Mouse (Mus musculus): Measurements from ENCODE around the gene Maneal.

The Maneal gene
- long read RNA-seq, experiment 1: 0 reads
- long read RNA-seq, experiment 2: 0 reads

GRCm38 (mm10) chr4:124861283-124862188 is at the start of gene Maneal:
Gene Maneal (minus strand): TSS chr4:124862171.
- intact Hi-C loops (cut with DNase I): no loop called here

DNA sequence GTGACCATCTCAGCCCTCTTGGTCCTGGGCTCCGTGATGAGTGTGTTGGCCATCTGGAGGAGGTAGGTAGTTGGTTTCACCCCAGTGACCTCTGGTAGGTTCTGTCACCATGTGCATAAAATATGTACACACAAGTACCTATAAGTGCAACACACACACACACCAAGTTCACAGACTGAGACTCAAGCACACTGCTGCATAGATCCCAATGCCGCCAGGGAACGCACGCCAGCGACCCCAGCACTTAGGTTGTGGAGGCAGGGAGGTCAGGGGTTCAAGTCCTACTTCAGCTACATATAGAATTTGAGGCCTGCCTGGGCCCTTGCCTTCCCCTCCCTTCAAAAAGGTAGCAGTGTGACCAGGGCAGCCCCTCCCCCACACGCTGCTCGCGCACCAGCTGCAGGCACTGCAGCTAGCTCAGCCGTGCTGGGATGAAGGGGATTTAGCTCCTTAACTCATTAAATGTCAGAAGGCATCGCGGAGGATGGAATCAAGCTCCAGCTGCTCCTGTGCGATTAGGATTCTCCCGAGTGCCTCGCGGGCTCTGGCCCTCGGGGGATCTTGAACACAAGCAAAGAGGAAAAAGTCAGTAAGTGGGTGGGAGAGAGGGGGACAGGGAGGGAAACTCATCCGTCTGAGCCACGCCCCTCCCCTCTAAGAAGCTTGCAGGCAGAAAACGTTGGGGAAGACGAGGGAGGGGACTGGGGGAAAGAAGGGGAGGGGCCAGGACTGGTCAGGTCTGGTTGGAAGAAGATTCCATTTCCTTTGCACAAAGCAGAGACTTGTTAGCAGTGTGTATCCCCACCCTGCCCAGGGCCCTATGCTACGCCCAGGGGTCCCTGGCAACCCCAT is 44.2 kb upstream of the Maneal start:
- intact Hi-C loops (cut with DNase I): no loop called here

DNA sequence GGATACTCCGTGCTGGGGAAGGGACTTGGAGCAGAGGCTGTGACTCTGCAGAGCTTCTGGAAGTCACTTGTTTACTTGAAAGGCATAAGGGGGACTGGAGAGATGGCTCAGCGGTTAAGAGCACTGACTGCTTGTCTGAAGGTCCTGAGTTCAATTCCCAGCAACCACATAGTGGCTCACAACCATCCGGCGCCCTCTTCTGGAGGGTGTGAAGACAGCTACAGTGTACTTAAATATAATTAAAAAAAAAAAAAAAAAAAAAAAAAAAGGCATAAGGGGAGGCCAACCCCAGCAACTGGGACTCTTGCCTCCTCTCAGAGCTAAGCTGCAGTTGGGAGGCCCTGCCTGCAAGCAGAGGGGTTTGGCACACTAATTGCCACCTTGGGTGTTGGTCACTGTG is 43.4 kb upstream of the Maneal start:
- intact Hi-C loops (cut with DNase I): no loop called here

- intact Hi-C loops (cut with DNase I): no loop called here
Observed at GRCm38 (mm10) chr4:124899906-124900305, 37.9 kb upstream of the Maneal start.

GRCm38 (mm10) chr4:124898428-124898827 is 36.5 kb upstream of the Maneal start:
- intact Hi-C loops (cut with DNase I): no loop called here

DNA sequence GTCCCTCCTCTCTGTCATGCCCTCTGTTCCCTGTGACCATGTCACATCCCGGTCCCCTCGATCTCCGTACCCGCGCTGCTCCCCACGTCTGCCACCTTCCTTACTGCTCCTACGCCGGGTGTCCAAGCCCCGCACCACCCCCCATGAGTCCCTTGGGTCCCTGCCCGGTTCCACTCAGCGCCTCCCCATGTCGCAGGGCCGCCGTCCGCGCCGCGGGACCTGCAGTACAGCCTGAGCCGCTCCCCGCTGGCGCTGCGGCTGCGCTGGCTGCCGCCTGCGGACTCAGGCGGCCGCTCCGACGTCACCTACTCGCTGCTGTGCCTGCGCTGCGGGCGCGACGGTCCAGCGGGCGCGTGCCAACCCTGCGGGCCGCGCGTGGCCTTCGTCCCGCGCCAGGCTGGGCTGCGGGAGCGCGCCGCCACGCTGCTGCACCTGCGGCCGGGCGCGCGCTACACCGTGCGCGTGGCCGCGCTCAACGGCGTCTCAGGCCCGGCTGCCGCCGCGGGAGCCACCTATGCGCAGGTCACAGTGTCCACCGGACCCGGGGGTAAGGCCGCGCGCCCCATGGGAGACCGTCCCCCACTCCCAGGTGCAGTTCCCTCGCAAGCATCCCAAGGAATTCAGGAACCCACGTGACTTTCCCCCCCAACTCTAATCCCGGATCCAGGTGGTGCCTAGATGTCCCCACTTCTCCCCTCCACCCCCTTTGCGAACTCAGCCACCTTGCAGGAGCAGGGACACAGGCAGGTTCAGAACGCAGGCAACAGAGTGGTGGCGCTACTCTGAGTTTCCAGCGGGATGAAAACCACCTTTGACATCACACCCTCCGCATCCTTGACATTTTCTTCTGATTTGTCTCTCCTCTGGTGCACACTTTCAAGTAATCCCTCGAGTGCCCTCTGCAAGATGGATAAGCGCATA is 32.8 kb upstream of the Maneal start:
- intact Hi-C loops (cut with DNase I): no loop called here

GRCm38 (mm10) chr4:124893769-124894168 is 31.8 kb upstream of the Maneal start:
- intact Hi-C loops (cut with DNase I): no loop called here

DNA sequence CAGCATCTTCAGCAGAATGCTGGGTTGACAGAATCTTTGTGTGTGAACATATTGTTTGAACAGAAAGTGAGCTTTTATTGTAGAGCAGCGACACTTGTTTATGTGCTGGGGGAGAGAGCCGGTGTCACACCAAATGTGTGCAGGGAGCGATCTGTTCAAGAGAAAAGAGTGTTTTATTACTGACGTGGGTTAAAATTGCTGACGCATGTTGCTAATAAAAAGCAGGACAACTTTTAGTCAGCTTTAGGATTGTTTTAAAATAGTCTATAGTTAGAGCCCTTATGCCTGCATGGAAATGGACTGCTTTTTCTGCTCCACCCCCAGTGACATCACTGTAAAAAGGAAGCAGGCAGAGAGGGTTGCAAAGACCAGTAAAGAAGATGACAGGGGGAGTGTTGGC is 28.9 kb upstream of the Maneal start:
- intact Hi-C loops (cut with DNase I): no loop called here

- intact Hi-C loops (cut with DNase I): no loop called here
Observed at GRCm38 (mm10) chr4:124889935-124890334, 28.0 kb upstream of the Maneal start.

DNA sequence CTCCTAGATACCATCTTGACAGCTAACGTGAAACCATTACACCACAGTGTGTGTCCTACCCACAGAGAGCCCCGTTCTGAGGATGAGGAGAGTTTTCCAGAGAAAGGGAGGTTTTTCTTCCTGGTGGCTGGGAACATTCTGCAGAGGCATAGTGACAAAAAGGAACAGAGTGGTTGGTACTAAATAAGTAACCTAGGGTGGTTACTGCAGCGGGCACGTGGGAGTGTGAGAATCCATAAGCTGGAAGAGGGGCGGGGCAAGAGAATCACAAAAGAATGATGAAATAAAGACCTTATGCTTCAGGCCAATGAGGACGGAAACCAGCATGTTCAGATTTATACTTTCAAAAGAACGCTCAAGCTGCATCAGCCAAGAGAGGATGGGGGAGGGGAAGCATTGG is 26.7 kb upstream of the Maneal start:
- intact Hi-C loops (cut with DNase I): no loop called here

GRCm38 (mm10) chr4:124882151-124882729 is 20.3 kb upstream of the Maneal start:
- intact Hi-C loops (cut with DNase I): no loop called here

DNA sequence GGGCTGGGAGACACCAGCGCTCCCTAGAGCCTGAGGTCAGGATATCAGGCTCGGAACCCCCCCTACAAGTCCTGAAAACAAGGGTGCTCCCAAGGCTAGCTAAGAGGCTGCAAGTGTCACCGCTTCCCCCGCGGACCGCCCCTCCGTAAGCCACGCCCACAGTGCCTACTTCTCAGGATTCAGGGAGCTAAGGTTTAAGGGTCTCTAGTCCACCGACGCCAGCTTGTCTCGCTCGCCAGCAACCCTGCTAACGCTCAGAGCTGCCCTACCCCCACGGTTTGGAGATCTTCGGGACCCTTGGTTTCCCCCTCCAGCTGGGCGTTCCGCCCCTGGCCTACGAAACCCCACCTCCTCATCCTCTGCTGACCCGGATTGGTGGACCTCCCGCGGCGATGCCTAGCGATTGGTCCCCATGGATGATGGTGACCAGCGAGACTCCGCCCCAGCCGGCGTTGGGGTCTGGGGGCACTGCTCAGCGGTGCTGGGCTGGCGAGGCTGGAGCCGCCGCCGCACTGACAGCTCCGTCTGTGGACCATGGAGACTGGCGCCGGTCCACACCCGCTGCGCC is 19.5 kb upstream of the Maneal start:
- intact Hi-C loops (cut with DNase I): no loop called here

DNA sequence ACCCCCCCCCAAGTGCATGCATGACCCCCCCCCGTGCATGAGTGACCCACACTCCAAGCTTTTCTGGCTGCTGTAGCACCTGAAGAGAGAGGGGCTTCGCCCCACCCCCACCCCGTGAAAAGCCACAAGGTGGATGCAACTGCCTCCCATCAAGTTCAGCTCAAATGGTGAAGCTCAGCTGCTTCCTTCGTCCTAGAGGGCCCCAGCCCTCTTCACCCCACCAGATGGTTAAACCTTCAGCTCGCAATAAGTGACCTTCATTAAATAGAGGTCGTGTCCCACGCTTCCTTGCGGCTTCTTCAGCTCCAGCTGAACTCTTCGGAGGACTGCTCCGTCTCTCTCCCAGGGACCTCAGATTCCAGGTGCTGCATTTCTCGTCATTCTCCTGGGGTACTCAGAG is 18.6 kb upstream of the Maneal start, which contains the start of gene Epha10:
Gene Epha10, plus strand, starts transcription at position 301 of the 400 bp plus-strand sequence.
- intact Hi-C loops (cut with DNase I): no loop called here

GRCm38 (mm10) chr4:124872719-124873118 is 10.7 kb upstream of the Maneal start:
- intact Hi-C loops (cut with DNase I): no loop called here

DNA sequence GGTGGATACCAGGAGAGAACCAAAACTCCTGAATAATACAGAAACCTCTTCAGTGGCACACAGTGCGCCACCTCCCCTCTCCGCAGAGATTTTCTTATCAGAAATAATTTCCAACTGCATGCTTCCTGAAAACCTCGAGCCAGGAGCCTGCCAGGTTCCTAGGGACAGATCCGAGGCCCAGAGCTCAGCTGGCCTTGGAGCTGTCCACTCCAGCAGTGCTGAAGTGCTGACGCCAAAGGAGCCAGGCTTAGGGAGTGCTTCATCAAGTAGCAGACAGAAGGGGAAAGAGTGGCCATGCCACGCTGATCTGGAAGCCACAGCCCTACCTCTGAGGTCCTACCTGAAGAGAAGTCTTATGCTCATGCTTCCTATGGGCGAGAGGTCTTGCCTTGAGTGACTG is 1.5 kb downstream of the Maneal start:
- intact Hi-C loops (cut with DNase I): no loop called here

GRCm38 (mm10) chr4:124858370-124858769 is 3.6 kb downstream of the Maneal start:
- intact Hi-C loops (cut with DNase I): no loop called here

DNA sequence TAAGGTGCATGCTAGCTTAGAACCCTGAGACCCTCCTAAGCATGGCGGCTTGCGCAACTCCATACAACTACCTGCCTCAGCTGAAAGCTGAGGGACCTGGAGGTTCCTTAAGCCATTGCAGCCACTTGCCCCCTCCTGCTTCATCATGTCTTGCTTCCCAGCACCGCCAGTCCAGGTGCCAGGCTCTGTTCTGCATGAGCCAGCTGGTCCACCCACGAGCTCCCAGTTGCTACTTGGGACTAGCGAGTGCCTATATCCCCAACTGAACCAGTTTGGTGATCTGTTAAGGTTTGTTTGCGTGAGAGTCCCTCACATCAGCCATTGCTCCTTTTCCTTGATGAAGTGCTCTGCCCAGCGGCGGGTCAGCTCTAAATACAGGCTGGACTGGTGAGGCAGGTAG is 5.7 kb downstream of the Maneal start:
- intact Hi-C loops (cut with DNase I): no loop called here

DNA sequence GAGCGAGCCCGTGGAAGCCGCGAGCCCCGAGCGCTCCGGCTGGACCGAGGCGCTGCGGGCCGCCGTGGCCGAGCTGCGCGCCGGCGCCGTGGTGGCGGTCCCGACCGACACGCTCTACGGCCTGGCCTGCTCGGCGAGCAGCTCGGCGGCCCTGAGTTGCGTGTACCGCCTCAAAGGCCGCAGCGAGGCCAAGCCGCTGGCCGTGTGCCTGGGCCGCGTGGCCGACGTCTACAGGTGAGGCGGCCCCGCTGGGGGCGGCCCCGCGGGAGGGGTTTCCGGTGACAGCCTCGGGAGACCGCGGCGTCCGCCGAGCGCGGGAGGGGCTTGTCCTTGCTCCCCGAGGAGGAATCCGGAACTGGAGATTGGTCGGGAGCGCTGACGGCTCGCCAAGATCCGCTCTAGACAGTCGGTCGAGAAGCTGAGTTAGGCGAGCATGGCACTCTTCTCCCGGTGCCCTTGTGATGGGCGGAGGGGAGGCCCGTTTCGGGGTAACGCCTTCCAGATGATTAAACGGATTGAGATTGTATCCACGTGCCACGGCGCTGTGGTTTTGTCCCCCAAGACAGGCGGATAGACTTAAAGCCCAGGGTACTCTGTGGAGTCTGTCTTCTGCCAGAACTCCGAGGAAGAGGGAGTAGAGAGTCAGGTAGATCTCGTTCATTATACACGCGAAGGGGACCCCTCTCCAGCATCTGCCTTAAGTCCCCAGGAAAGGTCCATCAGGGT is 10.9 kb downstream of the Maneal start, which contains the start of gene 1110065P20Rik:
Gene 1110065P20Rik, minus strand, starts transcription at position 264 of the 726 bp plus-strand sequence.
- intact Hi-C loops (cut with DNase I): no loop called here

- intact Hi-C loops (cut with DNase I): no loop called here
Observed at GRCm38 (mm10) chr4:124850261-124850913, 11.6 kb downstream of the Maneal start, which contains the start of gene Yrdc. Gene Yrdc (plus strand): TSS chr4:124850679.

Measured in adrenal gland (tissue).